Mouse (Mus musculus) liver, embryonic 15.5 days (tissue): ENCODE data around the gene Pde4d. TPM values are rescaled to one million over a fixed set of nuclear protein-coding genes. Genes with fewer than 3 reads are reported as not detected.

Experiments
- ATAC-seq: fragments of 200-750 bp; cut with Nextera tagmentation; 2 replicates; pipeline ENCODE4 v1.8.0; 2017; ENCODE audit warnings: moderate number of reproducible peaks, mild to moderate bottlenecking, moderate library complexity; ENCODE audit not compliant: insufficient read depth
- H3K27ac ChIP-seq: fragments of 300-500 bp; sonication (generic); replicated peaks from 2 replicates; pipeline ENCODE4 v1.5.1; 2015; ENCODE audit warnings: mild to moderate bottlenecking, inconsistent platforms
- H3K27me3 ChIP-seq: fragments of 300-500 bp; sonication (generic); 2 replicates; pipeline ENCODE4 v1.6.1; 2015; ENCODE audit warnings: mild to moderate bottlenecking, inconsistent platforms
- H3K36me3 ChIP-seq: fragments of 300-500 bp; sonication (generic); replicated peaks from 2 replicates; pipeline ENCODE4 v1.6.1; 2015; ENCODE audit warnings: moderate library complexity, mild to moderate bottlenecking, inconsistent platforms
- H3K4me1 ChIP-seq: fragments of 300-500 bp; sonication (generic); replicated peaks from 2 replicates; pipeline ENCODE4 v1.6.1; 2015; ENCODE audit warnings: inconsistent platforms
- H3K4me2 ChIP-seq: fragments of 300-500 bp; sonication (generic); 2 replicates; pipeline ENCODE4 v1.6.1; 2015; ENCODE audit warnings: moderate library complexity, mild to moderate bottlenecking, inconsistent platforms
- H3K4me3 ChIP-seq: fragments of 300-500 bp; sonication (generic); replicated peaks from 2 replicates; pipeline ENCODE4 v1.5.1; 2015; ENCODE audit warnings: mild to moderate bottlenecking, inconsistent platforms
- H3K9ac ChIP-seq: fragments of 300-500 bp; sonication (generic); 2 replicates; pipeline ENCODE4 v1.6.1; 2015; ENCODE audit warnings: moderate library complexity, mild to moderate bottlenecking, inconsistent platforms
- H3K9me3 ChIP-seq: fragments of 300-500 bp; sonication (generic); replicated peaks from 2 replicates; pipeline ENCODE4 v1.6.1; 2016; ENCODE audit warnings: inconsistent platforms
- WGBS: fragments of 180-500 bp; shearing (Covaris S2); methylation state at CpG from one replicate; pipeline ENCODE4 v1.1.7; 2015; ENCODE audit warnings: mixed read lengths; ENCODE audit not compliant: insufficient replicate concordance; 5-methylcytosine and 5-hydroxymethylcytosine counted together
- polyA plus RNA-seq: library from polyadenylated mRNA; unstranded; fragments of >200 nt; fragmentation: Nextera tagmentation; extraction: Ambion mirVana; gene quantifications from 2 replicates; pipeline ENCODE4 v1.2.1, GENCODE M21; 2015

The Pde4d gene
- polyA plus RNA-seq, 1 experiment from 2014 or later, result 13.2 TPM

GRCm38 (mm10) chr13:109356252-109356651 is 906.5 kb downstream of the Pde4d start:
- WGBS, result 68% methylated on average over 7 of the region's 7 CpGs

GRCm38 (mm10) chr13:109359994-109360393 is 910.2 kb downstream of the Pde4d start:
- Histone ChIP-seq H3K4me3 (no peak overlapping the region), H3K27ac (no peak overlapping the region), H3K27me3 (no peaks in the 10 kb centered on the region), H3K9me3 (no peaks in the 10 kb centered on the region), H3K36me3 (no peaks in the 10 kb centered on the region), H3K9ac (no peak overlapping the region), H3K4me2 (no peak overlapping the region), H3K4me1 (no peaks in the 10 kb centered on the region)
- no peak for ATAC-seq
- WGBS, result 53% methylated on average over 2 of the region's 2 CpGs

More at GRCm38 (mm10) chr13:109356252-109356651, 906.5 kb downstream of the Pde4d start:
- H3K27ac ChIP-seq, result no peak overlapping the region
- no peaks in the 10 kb centered on the region for H3K36me3 ChIP-seq
- H3K27me3 ChIP-seq, result no peaks in the 10 kb centered on the region
- no peak overlapping the region for H3K4me2 ChIP-seq
- no peak for ATAC-seq
- no peaks in the 10 kb centered on the region for H3K4me1 ChIP-seq
- no peak overlapping the region for H3K9ac ChIP-seq
- H3K9me3 ChIP-seq, result no peaks in the 10 kb centered on the region
- H3K4me3 ChIP-seq, result no peak overlapping the region

- no peak for ATAC-seq
- no peaks in the 10 kb centered on the region for H3K4me1 ChIP-seq
- 74% methylated on average over 6 of the region's 6 CpGs for WGBS
Measured at GRCm38 (mm10) chr13:109362340-109362739, 912.6 kb downstream of the Pde4d start.

GRCm38 (mm10) chr13:109374465-109374864 is 924.7 kb downstream of the Pde4d start:
- ATAC-seq, result no peak
- Histone ChIP-seq H3K4me3 (no peak overlapping the region), H3K4me2 (no peak overlapping the region), H3K27ac (no peak overlapping the region), H3K9ac (no peak overlapping the region), H3K27me3 (no peaks in the 10 kb centered on the region), H3K36me3 (no peaks in the 10 kb centered on the region), H3K4me1 (no peaks in the 10 kb centered on the region), H3K9me3 (no peaks in the 10 kb centered on the region)
- 70% methylated on average over 5 of the region's 5 CpGs for WGBS

More at GRCm38 (mm10) chr13:109362340-109362739, 912.6 kb downstream of the Pde4d start:
- no peak overlapping the region for H3K9ac ChIP-seq
- no peaks in the 10 kb centered on the region for H3K36me3 ChIP-seq
- no peak overlapping the region for H3K4me2 ChIP-seq
- H3K27me3 ChIP-seq, result no peaks in the 10 kb centered on the region
- no peaks in the 10 kb centered on the region for H3K9me3 ChIP-seq
- H3K27ac ChIP-seq, result no peak overlapping the region
- H3K4me3 ChIP-seq, result no peak overlapping the region

GRCm38 (mm10) chr13:109376681-109377080 is 926.9 kb downstream of the Pde4d start:
- no peaks in the 10 kb centered on the region for H3K4me1 ChIP-seq
- ATAC-seq, result no peak
- no peaks in the 10 kb centered on the region for H3K27me3 ChIP-seq
- H3K27ac ChIP-seq, result no peak overlapping the region
- no peak overlapping the region for H3K4me2 ChIP-seq
- 48% methylated on average over 1 of the region's 1 CpGs for WGBS
- H3K9ac ChIP-seq, result no peak overlapping the region
- no peaks in the 10 kb centered on the region for H3K9me3 ChIP-seq
- no peak overlapping the region for H3K4me3 ChIP-seq
- H3K36me3 ChIP-seq, result no peaks in the 10 kb centered on the region

- Histone ChIP-seq H3K27me3 (no peaks in the 10 kb centered on the region), H3K9ac (no peak overlapping the region), H3K27ac (no peak overlapping the region), H3K4me1 (no peaks in the 10 kb centered on the region), H3K36me3 (no peaks in the 10 kb centered on the region), H3K9me3 (no peaks in the 10 kb centered on the region), H3K4me3 (no peak overlapping the region), H3K4me2 (no peak overlapping the region)
- ATAC-seq, result no peak
- 70% methylated on average over 2 of the region's 2 CpGs for WGBS
Measured at GRCm38 (mm10) chr13:109380149-109380548, 930.4 kb downstream of the Pde4d start.

- no peak overlapping the region for H3K4me2 ChIP-seq
- no peak overlapping the region for H3K4me3 ChIP-seq
- no peaks in the 10 kb centered on the region for H3K36me3 ChIP-seq
- WGBS, result 38% methylated on average over 8 of the region's 8 CpGs
- no peak for ATAC-seq
- H3K9me3 ChIP-seq, result no peaks in the 10 kb centered on the region
- no peak overlapping the region for H3K9ac ChIP-seq
- no peaks in the 10 kb centered on the region for H3K27me3 ChIP-seq
- H3K4me1 ChIP-seq, result no peaks in the 10 kb centered on the region
- no peak overlapping the region for H3K27ac ChIP-seq
Measured at GRCm38 (mm10) chr13:109388626-109389220, 939.0 kb downstream of the Pde4d start.

- H3K4me1 ChIP-seq, result no peaks in the 10 kb centered on the region
- WGBS, result 63% methylated on average over 4 of the region's 4 CpGs
- H3K9me3 ChIP-seq, result no peaks in the 10 kb centered on the region
- no peak overlapping the region for H3K4me2 ChIP-seq
- ATAC-seq, result no peak
- no peak overlapping the region for H3K4me3 ChIP-seq
- no peaks in the 10 kb centered on the region for H3K36me3 ChIP-seq
- H3K27me3 ChIP-seq, result no peaks in the 10 kb centered on the region
- no peak overlapping the region for H3K9ac ChIP-seq
- no peak overlapping the region for H3K27ac ChIP-seq
Measured at GRCm38 (mm10) chr13:109402396-109402795, 952.6 kb downstream of the Pde4d start.

- no peak overlapping the region for H3K4me2 ChIP-seq
- H3K4me1 ChIP-seq, result no peaks in the 10 kb centered on the region
- 60% methylated on average over 2 of the region's 2 CpGs for WGBS
- no peaks in the 10 kb centered on the region for H3K27me3 ChIP-seq
- no peak for ATAC-seq
- H3K27ac ChIP-seq, result no peak overlapping the region
- no peak overlapping the region for H3K4me3 ChIP-seq
- no peaks in the 10 kb centered on the region for H3K9me3 ChIP-seq
- H3K9ac ChIP-seq, result no peak overlapping the region
- no peaks in the 10 kb centered on the region for H3K36me3 ChIP-seq
Measured at GRCm38 (mm10) chr13:109402936-109403335, 953.2 kb downstream of the Pde4d start.

GRCm38 (mm10) chr13:109406341-109406740 is 956.6 kb downstream of the Pde4d start:
- H3K27ac ChIP-seq, result no peak overlapping the region
- H3K27me3 ChIP-seq, result no peaks in the 10 kb centered on the region
- no peak overlapping the region for H3K9ac ChIP-seq
- no peaks in the 10 kb centered on the region for H3K9me3 ChIP-seq
- no peak overlapping the region for H3K4me2 ChIP-seq
- no peak overlapping the region for H3K4me3 ChIP-seq
- H3K36me3 ChIP-seq, result no peaks in the 10 kb centered on the region
- ATAC-seq, result no peak
- WGBS, result 74% methylated on average over 8 of the region's 8 CpGs
- H3K4me1 ChIP-seq, result no peaks in the 10 kb centered on the region

- no peak overlapping the region for H3K4me2 ChIP-seq
- ATAC-seq, result no peak
- H3K4me1 ChIP-seq, result no peaks in the 10 kb centered on the region
- 62% methylated on average over 3 of the region's 3 CpGs for WGBS
- no peak overlapping the region for H3K4me3 ChIP-seq
- H3K36me3 ChIP-seq, result no peaks in the 10 kb centered on the region
- no peaks in the 10 kb centered on the region for H3K27me3 ChIP-seq
- H3K27ac ChIP-seq, result no peak overlapping the region
- H3K9ac ChIP-seq, result no peak overlapping the region
- no peaks in the 10 kb centered on the region for H3K9me3 ChIP-seq
Measured at GRCm38 (mm10) chr13:109407371-109407770, 957.6 kb downstream of the Pde4d start.

GRCm38 (mm10) chr13:109420426-109420825 is 970.7 kb downstream of the Pde4d start:
- H3K27ac ChIP-seq, result no peak overlapping the region
- no peak overlapping the region for H3K4me3 ChIP-seq
- ATAC-seq, result no peak
- H3K36me3 ChIP-seq, result no peaks in the 10 kb centered on the region
- WGBS, result 78% methylated on average over 3 of the region's 3 CpGs
- H3K27me3 ChIP-seq, result no peaks in the 10 kb centered on the region
- no peak overlapping the region for H3K4me2 ChIP-seq
- H3K4me1 ChIP-seq, result no peaks in the 10 kb centered on the region
- no peak overlapping the region for H3K9ac ChIP-seq
- H3K9me3 ChIP-seq, result no peaks in the 10 kb centered on the region
